24 mouse cellular contexts compared by ENCODE assay signal in the genomic region with DNA sequence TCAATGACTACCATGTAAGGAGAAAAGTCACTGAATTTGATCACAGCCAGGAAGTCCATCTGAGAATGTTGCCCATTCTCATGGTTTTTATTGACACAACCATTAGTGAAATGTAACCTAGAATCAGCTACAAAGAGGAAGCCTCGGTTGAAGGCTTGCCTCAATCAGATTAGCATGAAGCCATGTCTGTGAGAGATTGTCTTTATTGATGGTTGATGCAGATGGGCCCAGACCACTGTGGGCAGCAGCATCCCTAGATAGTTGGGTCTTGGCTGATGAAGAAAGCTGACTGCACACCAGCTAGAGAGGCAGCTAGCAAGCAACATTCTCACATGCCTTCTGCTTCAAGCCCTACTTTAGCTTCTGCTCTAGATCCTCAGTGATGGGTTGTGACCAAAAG.
A peak's percentile ranks its signal among the peaks of the same experiment; 100 is the strongest.
DNase-seq lines count a peak whose midpoint lies in the region; ATAC-seq lines count a peak whose summit lies in the region.
"Had no signal": no experiment of that assay in that cellular context is flagged by ENCODE, and none has a peak within 500 bp of the region (broad histone marks: within the 10 kb centered on the region; RNA-seq: fewer than 3 reads in every experiment).

No protein-coding gene starts in this region.

- no peak overlapping the region for H3K4me3 ChIP-seq in macrophage (ENCODE audit: inconsistent target)
- H3K4me3 ChIP-seq in megakaryocyte, embryonic 14.5 days (replicated peaks): peak overlapping the region; percentile 73
- H3K4me3 ChIP-seq in midbrain, embryonic 16.5 days (ENCODE audit: low read depth, low read length): no peak overlapping the region
- H3K4me3 ChIP-seq: embryonic facial prominence, embryonic 10.5 days; embryonic facial prominence, embryonic 12.5 days; forebrain, embryonic 13.5 days; forebrain, embryonic 15.5 days had no signal

- H3K79me2 ChIP-seq in macrophage (ENCODE audit: inconsistent target): no peaks in the 10 kb centered on the region

- intact Hi-C loops in left cerebral cortex, postnatal 14 days (cut with DNase I): no loop called here

- H3K36me3 ChIP-seq in macrophage (ENCODE audit: inconsistent target): no peaks in the 10 kb centered on the region
- H3K36me3 ChIP-seq in megakaryocyte, embryonic 14.5 days (replicated peaks; ENCODE audit: low read length): no peaks in the 10 kb centered on the region
- no peaks in the 10 kb centered on the region for H3K36me3 ChIP-seq in midbrain, embryonic 16.5 days (ENCODE audit: control insufficient read depth, insufficient read depth, low read length)
- H3K36me3 ChIP-seq: embryonic facial prominence, embryonic 10.5 days; embryonic facial prominence, embryonic 12.5 days; forebrain, embryonic 15.5 days; G1E had no signal

- H3K4me2 ChIP-seq in midbrain, embryonic 16.5 days (ENCODE audit: low read length): no peak overlapping the region
- H3K4me2 ChIP-seq: embryonic facial prominence, embryonic 12.5 days; forebrain, embryonic 13.5 days; forebrain, embryonic 15.5 days had no signal

- H3K4me1 ChIP-seq in megakaryocyte, embryonic 14.5 days: peaks cover 60% of the 10 kb centered on the region
- H3K4me1 ChIP-seq in midbrain, embryonic 16.5 days (ENCODE audit: control insufficient read depth, insufficient read depth, low read length): no peaks in the 10 kb centered on the region
- H3K4me1 ChIP-seq: embryonic facial prominence, embryonic 12.5 days; forebrain, embryonic 13.5 days; forebrain, embryonic 15.5 days had no signal

- DNase-seq in 416B (ENCODE audit: low read depth) (peak; percentile 51), MEL-GATA-1-ER (ENCODE audit: extremely low read depth, low read depth) (peak; percentile 18)
- no peak for DNase-seq in left cerebral cortex, postnatal 14 days (ENCODE audit: low spot score in 2 of 2)
- DNase-seq: adrenal gland, adult 2 months; adrenal gland, postnatal 10 days; adrenal gland, postnatal 25 days; cerebellum, adult 11-12 months; cerebellum, adult 2 months; cerebellum, adult 9-10 months; cerebellum, postnatal 10 days; cerebellum, postnatal 25 days; forebrain, postnatal 0 days had no signal

- no peaks in the 10 kb centered on the region for H3K9me3 ChIP-seq in megakaryocyte, embryonic 14.5 days
- no peaks in the 10 kb centered on the region for H3K9me3 ChIP-seq in midbrain, embryonic 16.5 days (replicated peaks; ENCODE audit: control insufficient read depth, low read length, poor library complexity, severe bottlenecking)
- H3K9me3 ChIP-seq: embryonic facial prominence, embryonic 10.5 days; embryonic facial prominence, embryonic 12.5 days; forebrain, embryonic 13.5 days; forebrain, embryonic 15.5 days; G1E had no signal

- 89% methylated on average over 1 of the region's 1 CpGs for WGBS in macrophage (ENCODE audit: missing documents)
- 90% methylated on average over 1 of the region's 1 CpGs for WGBS in midbrain, embryonic 16.5 days

- no peak for ATAC-seq in CD4-positive, CD25-positive, alpha-beta regulatory T cell, adult 4 months
- ATAC-seq in midbrain, embryonic 16.5 days: no peak
- ATAC-seq: activated CD4-positive, CD25-positive, alpha-beta regulatory T cell, adult 4 months; forebrain, embryonic 13.5 days; forebrain, embryonic 15.5 days; forebrain, postnatal 0 days; Patski had no signal

- H3K27ac ChIP-seq in macrophage: peak overlapping the region; percentile 60
- H3K27ac ChIP-seq in midbrain, embryonic 16.5 days (ENCODE audit: low read length): no peak overlapping the region
- H3K27ac ChIP-seq: embryonic facial prominence, embryonic 10.5 days; embryonic facial prominence, embryonic 12.5 days; forebrain, embryonic 13.5 days; forebrain, embryonic 15.5 days had no signal

- H3K27me3 ChIP-seq in megakaryocyte, embryonic 14.5 days (replicated peaks): no peaks in the 10 kb centered on the region
- H3K27me3 ChIP-seq in midbrain, embryonic 16.5 days (ENCODE audit: control insufficient read depth, insufficient read depth, low read depth, low read length): no peaks in the 10 kb centered on the region
- H3K27me3 ChIP-seq: CH12.LX; embryonic facial prominence, embryonic 12.5 days; forebrain, embryonic 13.5 days; forebrain, embryonic 15.5 days; Patski had no signal

- no peak overlapping the region for H3K9ac ChIP-seq in midbrain, embryonic 16.5 days (ENCODE audit: low read depth, low read length)
- H3K9ac ChIP-seq: embryonic facial prominence, embryonic 12.5 days; forebrain, embryonic 13.5 days; forebrain, embryonic 15.5 days; forebrain, postnatal 0 days had no signal

Comparison
In these comparisons a context has a peak if more than half of its experiments do, and no peak if none do; other contexts are left out.
1. DNase-seq: peak in 416B (single experiment) and MEL-GATA-1-ER (single experiment); none in left cerebral cortex, postnatal 14 days (0 of 2).